Mouse (Mus musculus): ENCODE measurements around the gene Chn2. TPM values are rescaled to one million over a fixed set of nuclear protein-coding genes. Genes with fewer than 3 reads are reported as not detected.

Chn2 gene
- polyA plus RNA-seq, 1 experiment = 574 TPM

DNA sequence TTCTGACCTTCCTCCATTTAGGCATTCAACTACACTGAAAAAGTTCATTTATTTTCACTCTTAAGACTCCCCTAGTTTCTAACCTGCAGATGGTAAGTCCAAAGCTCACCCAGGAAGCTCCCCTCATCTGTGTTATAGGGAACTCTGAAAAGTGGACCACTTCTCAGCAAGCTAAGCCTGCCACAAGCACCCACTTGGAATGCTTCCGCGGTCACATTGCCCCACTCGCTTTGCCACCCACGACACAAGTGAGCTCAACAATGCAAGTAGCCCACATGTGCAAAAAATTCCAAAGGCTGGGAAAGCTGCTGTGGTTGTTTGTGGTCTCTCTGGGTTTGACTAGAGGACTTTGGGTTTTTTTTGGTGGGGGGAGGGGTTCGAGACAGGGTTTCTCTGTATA is 301.8 kb downstream of the Chn2 start:
- H3K27ac ChIP-seq (ENCODE audit: insufficient read depth, low read length) = no peak overlapping the region
- peaks cover 10% of the 10 kb centered on the region; the same call in 1 of the 2 replicates for H3K4me1 ChIP-seq (ENCODE audit: control insufficient read depth, insufficient read depth, low read length)
- no peaks in the 10 kb centered on the region for H3K27me3 ChIP-seq (ENCODE audit: control insufficient read depth, insufficient read depth, low read length)
- DNase-seq = no peak
- H3K4me3 ChIP-seq (replicated peaks; ENCODE audit: insufficient read depth, low read depth, low read length) = no peak overlapping the region
- TF ChIP-seq CTCF (IDR thresholded peaks at IDR 0.05; ENCODE audit: borderline replicate concordance, insufficient read depth, low read depth, low read length) (no peak), POLR2A (IDR thresholded peaks at IDR 0.05; ENCODE audit: borderline replicate concordance, insufficient read depth, low read length) (no peak)
- WGBS = 96% methylated on average over 5 of the region's 5 CpGs

DNA sequence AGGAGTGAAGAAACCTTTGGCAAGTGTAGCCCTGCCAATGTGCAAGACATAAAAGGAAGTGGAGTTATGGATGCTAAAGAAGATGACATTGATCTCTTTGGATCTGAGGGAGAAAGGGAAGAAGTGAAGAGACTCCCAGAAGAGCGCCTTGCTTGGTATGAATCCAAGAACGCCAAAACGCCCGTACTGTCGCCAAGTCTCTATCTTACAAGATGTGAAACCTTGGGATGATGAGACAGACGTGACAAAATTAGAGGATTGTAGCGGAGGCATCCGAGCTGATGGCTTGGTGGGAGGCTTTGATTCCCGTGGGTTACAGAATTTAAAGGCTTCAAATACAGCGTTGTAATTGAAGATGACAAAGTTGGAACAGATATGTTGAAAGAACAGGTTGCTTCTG is 302.9 kb downstream of the Chn2 start:
- WGBS = 21% methylated on average over 10 of the region's 10 CpGs
- no peak for DNase-seq
- Histone ChIP-seq H3K4me1 (ENCODE audit: control insufficient read depth, insufficient read depth, low read length) (peaks cover 10% of the 10 kb centered on the region; the same call in 1 of the 2 replicates), H3K27me3 (ENCODE audit: control insufficient read depth, insufficient read depth, low read length) (no peaks in the 10 kb centered on the region), H3K4me3 (replicated peaks; ENCODE audit: insufficient read depth, low read depth, low read length) (no peak overlapping the region), H3K27ac (ENCODE audit: insufficient read depth, low read length) (no peak overlapping the region)
- no peak for TF ChIP-seq CTCF (IDR thresholded peaks at IDR 0.05; ENCODE audit: borderline replicate concordance, insufficient read depth, low read depth, low read length)
- no peak for TF ChIP-seq POLR2A (IDR thresholded peaks at IDR 0.05; ENCODE audit: borderline replicate concordance, insufficient read depth, low read length)

Other genes starting within 250 kb of the Chn2 start
- gene Tril, start 218.7 kb upstream of the Chn2 start, polyA plus RNA-seq (2012; rRNA removed) = 41.9 and 45.2 TPM in 2 replicates
- 0.26 and 0.40 TPM in 2 replicates for gene Cpvl, start 60.9 kb upstream of the Chn2 start, polyA plus RNA-seq (2012; rRNA removed)

Measured in cerebellum, adult 2 months (tissue).